Mouse (Mus musculus): ENCODE results near the gene Tac1. TPM values are rescaled to one million over a fixed set of nuclear protein-coding genes. Genes with fewer than 3 reads are reported as not detected.
"Not testable (repeated sequence)": the region's sequence is repeated elsewhere in the genome, so short reads cannot be mapped to it uniquely, and the experiment has no call there.

The Tac1 gene
- polyA plus RNA-seq, 1 experiment from 2014 or later = 0.07 TPM

GRCm38 (mm10) chr6:7598416-7598815 is 43.7 kb downstream of the Tac1 start:
- H3K36me3 ChIP-seq (ENCODE audit: control insufficient read depth, insufficient read depth) = no peaks in the 10 kb centered on the region
- 59% methylated on average over 5 of the region's 5 CpGs for WGBS (ENCODE audit: insufficient replicate concordance)
- no peak overlapping the region for H3K9ac ChIP-seq (ENCODE audit: low read depth, low read length)
- no peaks in the 10 kb centered on the region for H3K4me1 ChIP-seq (ENCODE audit: control insufficient read depth, low read depth, low read length)
- ATAC-seq (ENCODE audit: low read depth) = no peak
- no peaks in the 10 kb centered on the region for H3K9me3 ChIP-seq (replicated peaks; ENCODE audit: control insufficient read depth, low read length)
- H3K27ac ChIP-seq (ENCODE audit: low read length) = no peak overlapping the region
- no peaks in the 10 kb centered on the region for H3K27me3 ChIP-seq (ENCODE audit: control insufficient read depth, insufficient read depth, low read depth, low read length)
- no peak overlapping the region for H3K4me2 ChIP-seq (ENCODE audit: low read depth, low read length)
- no peak overlapping the region for H3K4me3 ChIP-seq (ENCODE audit: low read depth, low read length)

DNA sequence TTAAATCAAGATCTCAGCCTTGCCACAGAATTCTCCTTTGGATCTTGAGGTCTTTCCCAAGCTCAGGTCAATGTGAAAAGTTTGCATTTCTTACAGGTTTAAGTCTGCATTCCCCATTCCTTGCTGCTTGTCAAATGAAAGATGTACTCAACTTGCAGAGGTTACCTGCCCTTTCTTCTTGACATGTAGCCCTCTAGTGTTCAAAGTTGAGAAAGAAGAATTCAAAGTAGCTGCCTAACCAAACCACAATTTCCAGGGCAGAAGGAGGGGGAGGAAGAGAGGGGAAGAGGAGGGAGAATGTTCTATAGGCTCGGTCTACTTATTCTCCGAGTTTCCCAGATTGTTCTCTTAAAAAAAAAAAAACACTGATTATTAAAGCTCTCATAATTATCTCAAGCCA is 45.5 kb downstream of the Tac1 start:
- H3K9me3 ChIP-seq (replicated peaks; ENCODE audit: control insufficient read depth, low read length) = no peaks in the 10 kb centered on the region
- H3K4me2 ChIP-seq (ENCODE audit: low read depth, low read length) = no peak overlapping the region
- no peaks in the 10 kb centered on the region for H3K27me3 ChIP-seq (ENCODE audit: control insufficient read depth, insufficient read depth, low read depth, low read length)
- no peak for ATAC-seq (ENCODE audit: low read depth)
- no peak overlapping the region for H3K9ac ChIP-seq (ENCODE audit: low read depth, low read length)
- no peak overlapping the region for H3K27ac ChIP-seq (ENCODE audit: low read length)
- WGBS (ENCODE audit: insufficient replicate concordance) = 18% methylated on average over 2 of the region's 2 CpGs
- no peak overlapping the region for H3K4me3 ChIP-seq (ENCODE audit: low read depth, low read length)
- no peaks in the 10 kb centered on the region for H3K36me3 ChIP-seq (ENCODE audit: control insufficient read depth, insufficient read depth)
- no peaks in the 10 kb centered on the region for H3K4me1 ChIP-seq (ENCODE audit: control insufficient read depth, low read depth, low read length)

DNA sequence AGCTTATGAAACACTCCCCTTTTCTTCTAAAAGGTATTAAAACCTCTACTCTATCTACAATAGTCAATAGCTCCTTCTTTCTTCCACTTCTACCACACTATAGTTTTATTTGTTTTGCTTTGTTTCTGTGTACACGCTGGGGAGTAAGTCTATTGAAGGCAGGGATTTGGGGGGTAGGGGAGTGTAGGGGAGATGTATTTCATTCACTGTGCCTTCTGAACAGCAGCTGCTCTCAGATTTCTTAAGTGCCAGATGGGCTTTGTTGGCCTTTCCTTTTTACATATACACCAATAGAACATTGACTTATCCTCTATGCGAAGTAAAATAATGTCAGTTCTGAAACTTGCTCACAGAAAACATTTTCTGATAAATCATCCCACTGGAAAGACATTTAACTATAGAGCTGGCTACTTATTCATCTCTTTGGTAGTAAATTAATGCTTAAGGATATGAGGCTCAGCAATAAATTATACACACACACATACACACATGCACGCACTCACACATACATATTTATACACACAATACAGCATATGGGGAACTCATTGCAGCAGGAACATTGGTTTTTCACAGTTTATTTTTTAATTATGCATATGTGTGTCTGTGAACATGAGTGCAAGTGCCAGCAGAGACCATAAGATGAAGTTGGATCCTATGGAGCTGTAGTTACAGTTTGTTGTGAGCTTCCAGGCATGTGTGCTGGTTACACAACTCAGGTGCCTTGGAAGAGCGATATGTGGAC is 46.8 kb downstream of the Tac1 start:
- no peak overlapping the region for H3K9ac ChIP-seq (ENCODE audit: low read depth, low read length)

DNA sequence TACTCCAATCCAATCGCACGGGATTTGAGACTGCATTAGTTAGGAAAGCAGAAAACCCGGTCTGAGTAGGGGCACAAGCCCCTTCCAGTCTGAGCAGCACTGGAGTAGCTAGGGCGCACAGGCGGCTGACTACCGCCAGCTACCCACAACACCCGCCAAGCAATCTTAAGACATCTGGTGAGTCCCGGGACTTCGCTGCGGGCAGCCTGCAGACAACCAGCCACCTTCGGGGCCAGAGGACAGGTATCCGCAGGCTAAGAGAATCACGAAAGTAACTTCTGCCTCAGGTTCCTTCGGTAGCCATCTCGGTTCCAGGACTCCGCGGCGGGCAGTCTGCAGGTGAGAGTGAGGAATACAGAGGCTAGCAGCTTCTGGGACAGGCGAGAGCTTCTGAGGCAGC is 59.0 kb downstream of the Tac1 start:
- H3K4me3 ChIP-seq (ENCODE audit: low read depth, low read length); H3K9ac ChIP-seq (ENCODE audit: low read depth, low read length); H3K27ac ChIP-seq (ENCODE audit: low read length); H3K4me2 ChIP-seq (ENCODE audit: low read depth, low read length); H3K36me3 ChIP-seq (ENCODE audit: control insufficient read depth, insufficient read depth); H3K27me3 ChIP-seq (ENCODE audit: control insufficient read depth, insufficient read depth, low read depth, low read length); H3K9me3 ChIP-seq (replicated peaks; ENCODE audit: control insufficient read depth, low read length); ATAC-seq (ENCODE audit: low read depth); H3K4me1 ChIP-seq (ENCODE audit: control insufficient read depth, low read depth, low read length): not testable (repeated sequence)
- WGBS (ENCODE audit: insufficient replicate concordance) = 75% methylated on average over 19 of the region's 19 CpGs

More for the DNA sequence above, 46.8 kb downstream of the Tac1 start:
- Histone ChIP-seq H3K27ac (ENCODE audit: low read length) (no peak overlapping the region), H3K9me3 (replicated peaks; ENCODE audit: control insufficient read depth, low read length) (no peaks in the 10 kb centered on the region), H3K4me2 (ENCODE audit: low read depth, low read length) (no peak overlapping the region), H3K4me1 (ENCODE audit: control insufficient read depth, low read depth, low read length) (no peaks in the 10 kb centered on the region), H3K36me3 (ENCODE audit: control insufficient read depth, insufficient read depth) (no peaks in the 10 kb centered on the region), H3K27me3 (ENCODE audit: control insufficient read depth, insufficient read depth, low read depth, low read length) (no peaks in the 10 kb centered on the region), H3K4me3 (ENCODE audit: low read depth, low read length) (no peak overlapping the region)
- WGBS (ENCODE audit: insufficient replicate concordance) = 71% methylated on average over 4 of the region's 4 CpGs
- no peak for ATAC-seq (ENCODE audit: low read depth)

Other genes with a start within 250 kb of the Tac1 start
- 306 and 342 TPM in 2 replicates for gene Asns, start 138.4 kb downstream of the Tac1 start, polyA plus RNA-seq (2015; fragmentation: Nextera tagmentation; extraction: Ambion mirVana)